Mouse (Mus musculus) lung, adult 2 months (tissue): Measurements from ENCODE around the gene Phykpl.

Experiments
- CTCF ChIP-seq: fragments of 200-500 bp; IDR thresholded peaks from 2 replicates; pipeline ENCODE4 v1.5.1; 2011; ENCODE audit warnings: mild to moderate bottlenecking, low read length, control low read depth; ENCODE audit not compliant: insufficient read depth
- POLR2A ChIP-seq: fragments of 200-500 bp; IDR thresholded peaks from 2 replicates; pipeline ENCODE4 v1.6.1; 2011; ENCODE audit warnings: low read depth, mild to moderate bottlenecking, control low read depth, low read length, borderline replicate concordance; ENCODE audit errors: extremely low read depth

- no peak for TF ChIP-seq CTCF
- no peak for TF ChIP-seq POLR2A
These were observed 58.6 kb downstream of the Phykpl start for GRCm38 (mm10) chr11:51643202-51643601.
